Mouse (Mus musculus): ENCODE data around the gene Astn2.

Astn2 gene

GRCm38 (mm10) chr4:65674267-65674978, 730.0 kb downstream of the Astn2 start:
- no peak for DNase-seq (ENCODE audit: low spot score in 2 of 2)

GRCm38 (mm10) chr4:65673418-65673933, 730.9 kb downstream of the Astn2 start:
- no peak for DNase-seq (ENCODE audit: low spot score in 2 of 2)

GRCm38 (mm10) chr4:65672294-65672693, 732.1 kb downstream of the Astn2 start:
- no peak for DNase-seq (ENCODE audit: low spot score in 2 of 2)

GRCm38 (mm10) chr4:65671585-65672184, 732.7 kb downstream of the Astn2 start:
- DNase-seq (ENCODE audit: low spot score in 2 of 2) = no peak

- no peak for DNase-seq (ENCODE audit: low spot score in 2 of 2)
Observed at GRCm38 (mm10) chr4:65667030-65667610, 737.3 kb downstream of the Astn2 start.

GRCm38 (mm10) chr4:65663176-65663575, 741.2 kb downstream of the Astn2 start:
- DNase-seq (ENCODE audit: low spot score in 2 of 2) = no peak

GRCm38 (mm10) chr4:65654723-65655122, 749.7 kb downstream of the Astn2 start:
- DNase-seq (ENCODE audit: low spot score in 2 of 2) = peak in 1 of 2 experiments; percentile 8

- DNase-seq (ENCODE audit: low spot score in 2 of 2) = no peak
Observed at GRCm38 (mm10) chr4:65642611-65643010, 761.8 kb downstream of the Astn2 start.

- no peak for DNase-seq (ENCODE audit: low spot score in 2 of 2)
Observed at GRCm38 (mm10) chr4:65638231-65638630, 766.2 kb downstream of the Astn2 start.

- DNase-seq (ENCODE audit: low spot score in 2 of 2) = no peak
Observed at GRCm38 (mm10) chr4:65620125-65620524, 784.3 kb downstream of the Astn2 start.

- no peak for DNase-seq (ENCODE audit: low spot score in 2 of 2)
Observed at GRCm38 (mm10) chr4:65613135-65613534, 791.3 kb downstream of the Astn2 start.

- no peak for DNase-seq (ENCODE audit: low spot score in 2 of 2)
Observed at GRCm38 (mm10) chr4:65610896-65611295, 793.5 kb downstream of the Astn2 start.

GRCm38 (mm10) chr4:65610329-65610728, 794.1 kb downstream of the Astn2 start:
- no peak for DNase-seq (ENCODE audit: low spot score in 2 of 2)

- DNase-seq (ENCODE audit: low spot score in 2 of 2) = no peak
Observed at GRCm38 (mm10) chr4:65608112-65608511, 796.3 kb downstream of the Astn2 start.

- DNase-seq (ENCODE audit: low spot score in 2 of 2) = no peak
Observed at GRCm38 (mm10) chr4:65607184-65607631, 797.2 kb downstream of the Astn2 start.

- no peak for DNase-seq (ENCODE audit: low spot score in 2 of 2)
Observed at GRCm38 (mm10) chr4:65605151-65605702, 799.2 kb downstream of the Astn2 start.

- peak; percentile 96 to 99 for DNase-seq (ENCODE audit: low spot score in 2 of 2)
Observed at GRCm38 (mm10) chr4:65604504-65605150, 799.8 kb downstream of the Astn2 start, which contains the start of gene Trim32. Gene Trim32 (plus strand): TSS chr4:65604986.

- no peak for DNase-seq (ENCODE audit: low spot score in 2 of 2)
Observed at GRCm38 (mm10) chr4:65594601-65595369, 809.6 kb downstream of the Astn2 start.

- DNase-seq (ENCODE audit: low spot score in 2 of 2) = peak in 1 of 2 experiments; percentile 18
Observed at GRCm38 (mm10) chr4:65589780-65590179, 814.6 kb downstream of the Astn2 start.

GRCm38 (mm10) chr4:65586947-65587346, 817.5 kb downstream of the Astn2 start:
- no peak for DNase-seq (ENCODE audit: low spot score in 2 of 2)

- DNase-seq (ENCODE audit: low spot score in 2 of 2) = no peak
Observed at GRCm38 (mm10) chr4:65580254-65580653, 824.2 kb downstream of the Astn2 start.

Data from thymus, postnatal 10 days (tissue).